Mouse (Mus musculus) embryonic fibroblast, embryonic 13.5 days (primary cell): ENCODE data around the gene Tmem221.

Experiments
- CTCF ChIP-seq: IDR thresholded peaks from 2 replicates; pipeline ENCODE4 v1.5.1; 2011; ENCODE audit warnings: mild to moderate bottlenecking, control low read depth, low read length, moderate library complexity, borderline replicate concordance; ENCODE audit not compliant: insufficient read depth
- POLR2A ChIP-seq: IDR thresholded peaks from 2 replicates; pipeline ENCODE4 v1.6.1; 2011; ENCODE audit warnings: low read depth, mild to moderate bottlenecking, control low read depth, low read length, moderate library complexity

- TF ChIP-seq POLR2A (no peak), CTCF (no peak)
Observed at GRCm38 (mm10) chr8:71579009-71579408, 20.3 kb upstream of the Tmem221 start.
